Mouse (Mus musculus) megakaryocyte-erythroid progenitor cell, adult 5-6 weeks (primary cell): ENCODE data around the gene Sdhaf3. TPM values are rescaled to one million over a fixed set of nuclear protein-coding genes. Genes with fewer than 3 reads are reported as not detected.

Source experiments
- ATAC-seq: replicated peaks from 2 replicates; pipeline ENCODE4 v1.8.0; 2016; ENCODE audit warnings: mild to moderate bottlenecking, inconsistent platforms; ENCODE audit not compliant: severe bottlenecking, poor library complexity, low FRiP score, low TSS enrichment
- total RNA-seq, 2 experiments: library from RNA; stranded (forward) in 1 of 2; stranded (reverse) in 1 of 2; fragments of 200-1000, 215-1000 nt in 1 of 2; fragments of >200 nt in 1 of 2; fragmentation: Nextera tagmentation in 1 of 2; gene quantifications; 2 replicates each; pipeline ENCODE4 v1.2.3; 2014 to 2017

Sdhaf3 gene
- total RNA-seq, 2 experiments from 2014 or later, result 3.0 to 4.7 TPM

GRCm38 (mm10) chr6:7038835-7039234, 83.0 kb downstream of the Sdhaf3 start:
- ATAC-seq, result no peak

- no peak; the same call in 1 of the 2 replicates for ATAC-seq
Observed at GRCm38 (mm10) chr6:7041912-7042311, 86.1 kb downstream of the Sdhaf3 start.

- no peak for ATAC-seq
Observed at GRCm38 (mm10) chr6:7062819-7063218, 107.0 kb downstream of the Sdhaf3 start.

- no peak for ATAC-seq
Observed at GRCm38 (mm10) chr6:7068782-7069181, 113.0 kb downstream of the Sdhaf3 start.

- ATAC-seq, result no peak
Observed at GRCm38 (mm10) chr6:7069463-7069862, 113.7 kb downstream of the Sdhaf3 start.

GRCm38 (mm10) chr6:7082054-7082453, 126.2 kb downstream of the Sdhaf3 start:
- no peak for ATAC-seq

- ATAC-seq, result no peak
Observed at GRCm38 (mm10) chr6:7082467-7083259, 126.9 kb downstream of the Sdhaf3 start.

GRCm38 (mm10) chr6:7083661-7084060, 127.9 kb downstream of the Sdhaf3 start:
- no peak for ATAC-seq

- no peak for ATAC-seq
Observed at GRCm38 (mm10) chr6:7084370-7084769, 128.6 kb downstream of the Sdhaf3 start.

- ATAC-seq, result no peak
Observed at GRCm38 (mm10) chr6:7085506-7085905, 129.7 kb downstream of the Sdhaf3 start.

GRCm38 (mm10) chr6:7092094-7092493, 136.3 kb downstream of the Sdhaf3 start:
- no peak for ATAC-seq

Other genes with a start within 250 kb of the Sdhaf3 start
- gene Dlx6, start 92.7 kb upstream of the Sdhaf3 start, total RNA-seq (2014; fragmentation: Nextera tagmentation), result not detected in 2 replicates
- gene Dlx6, start 92.7 kb upstream of the Sdhaf3 start, total RNA-seq (2017), result not detected in 2 replicates
- not detected in 2 replicates for gene Dlx5, start 73.9 kb upstream of the Sdhaf3 start, total RNA-seq (2014; fragmentation: Nextera tagmentation)
- not detected in 2 replicates for gene Dlx5, start 73.9 kb upstream of the Sdhaf3 start, total RNA-seq (2017)